Mouse (Mus musculus): ENCODE measurements around the gene Atl1.

DNA sequence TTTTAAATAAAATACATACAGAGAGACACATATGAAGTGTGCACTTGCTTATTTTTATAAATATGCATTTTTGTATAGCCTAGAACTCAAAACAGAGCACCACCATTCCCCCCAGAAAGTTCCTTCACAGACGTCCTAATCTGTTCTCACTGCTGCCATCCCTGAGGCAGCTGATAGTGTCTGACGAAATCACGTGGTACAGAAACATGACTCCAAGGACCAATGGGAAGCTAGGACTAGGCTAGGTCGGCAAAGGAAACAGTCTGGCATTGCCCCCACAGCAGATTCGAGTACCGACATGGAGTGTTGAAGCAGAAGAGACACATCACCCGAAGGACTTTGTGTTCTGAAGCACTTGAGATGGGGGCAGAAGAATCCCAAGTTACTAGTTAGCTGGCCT is 34.3 kb downstream of the Atl1 start:
- TF ChIP-seq CTCF (IDR thresholded peaks at IDR 0.05; ENCODE audit: control insufficient read depth, insufficient read depth, low read length) (no peak), POLR2A (IDR thresholded peaks at IDR 0.05; ENCODE audit: borderline replicate concordance, control insufficient read depth, low read depth, low read length) (no peak)

All from bone marrow, adult 2 months (tissue).